Mouse (Mus musculus) heart, adult 2 months (tissue): ENCODE results near the gene Mogs.
A peak's percentile ranks its signal among the peaks of the same experiment; 100 is the strongest.

ENCODE experiments used
- CTCF ChIP-seq: fragments of 200-600 bp; IDR thresholded peaks from 2 replicates; pipeline ENCODE4 v1.8.1; 2022; ENCODE audit warnings: antibody characterized with exemption, mild to moderate bottlenecking, moderate library complexity
- POLR2A ChIP-seq: fragments of 200-500 bp; IDR thresholded peaks from 2 replicates; pipeline ENCODE4 v1.6.1; 2011; ENCODE audit warnings: mild to moderate bottlenecking, low read depth, low read length, control low read depth; ENCODE audit not compliant: insufficient read depth

DNA sequence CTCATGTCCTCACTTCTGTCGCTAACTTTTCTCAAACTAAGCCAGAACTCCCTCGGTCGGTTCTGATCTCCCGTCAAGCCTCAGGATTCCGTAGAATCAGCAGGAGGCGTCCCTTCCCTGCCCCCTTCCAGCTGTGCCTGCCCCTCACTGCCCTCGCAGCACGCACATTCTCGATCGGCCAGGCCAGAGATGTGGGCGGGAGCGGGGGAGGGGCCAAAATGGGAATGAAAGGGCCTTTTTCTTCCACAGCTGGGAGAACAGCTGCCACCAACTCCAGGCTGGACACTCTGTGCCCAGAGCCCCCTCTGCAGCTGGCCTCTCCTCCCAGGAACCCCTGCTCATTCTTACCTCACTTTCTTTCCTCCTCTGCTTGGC is 22.3 kb downstream of the Mogs start:
- TF ChIP-seq POLR2A = peak; percentile 83
- no peak for TF ChIP-seq CTCF
